Mouse (Mus musculus) heart, embryonic 12.5 days (tissue): ENCODE measurements around the gene Pcsk1. TPM values are rescaled to one million over a fixed set of nuclear protein-coding genes. Genes with fewer than 3 reads are reported as not detected.
A peak's percentile ranks its signal among the peaks of the same experiment; 100 is the strongest.

Source experiments
- ATAC-seq: fragments of 200-750 bp; cut with Nextera tagmentation; 2 replicates; pipeline ENCODE4 v1.8.0; 2017; ENCODE audit warnings: moderate TSS enrichment, moderate library complexity; ENCODE audit not compliant: insufficient number of reproducible peaks, low FRiP score
- H3K27ac ChIP-seq: fragments of 300-500 bp; sonication (generic); 2 replicates; pipeline ENCODE4 v1.5.1; 2016; ENCODE audit warnings: mild to moderate bottlenecking, moderate library complexity; ENCODE audit not compliant: poor library complexity, severe bottlenecking
- H3K27me3 ChIP-seq: fragments of 300-500 bp; sonication (generic); replicated peaks from 2 replicates; pipeline ENCODE4 v1.6.1; 2016; ENCODE audit warnings: mild to moderate bottlenecking, moderate library complexity
- H3K36me3 ChIP-seq: fragments of 300-500 bp; sonication (generic); 2 replicates; pipeline ENCODE4 v1.6.1; 2016; ENCODE audit warnings: mild to moderate bottlenecking, moderate library complexity
- H3K4me1 ChIP-seq: fragments of 300-500 bp; sonication (generic); replicated peaks from 2 replicates; pipeline ENCODE4 v1.6.1; 2016; ENCODE audit warnings: mild to moderate bottlenecking
- H3K4me2 ChIP-seq: fragments of 300-500 bp; sonication (generic); 2 replicates; pipeline ENCODE4 v1.6.1; 2016; ENCODE audit warnings: mild to moderate bottlenecking, moderate library complexity
- H3K4me3 ChIP-seq: fragments of 300-500 bp; sonication (generic); 2 replicates; pipeline ENCODE4 v1.5.1; 2016; ENCODE audit warnings: mild to moderate bottlenecking
- H3K9ac ChIP-seq: fragments of 300-500 bp; sonication (generic); 2 replicates; pipeline ENCODE4 v1.6.1; 2016; ENCODE audit warnings: mild to moderate bottlenecking, moderate library complexity
- H3K9me3 ChIP-seq: fragments of 300-500 bp; sonication (generic); replicated peaks from 2 replicates; pipeline ENCODE4 v1.6.1; 2016; ENCODE audit warnings: mild to moderate bottlenecking, moderate library complexity
- WGBS: fragments of 180-500 bp; shearing (Covaris S2); methylation state at CpG from one replicate; pipeline ENCODE4 v1.1.7; 2016; 5-methylcytosine and 5-hydroxymethylcytosine counted together
- polyA plus RNA-seq: library from polyadenylated mRNA; unstranded; fragments of >200 nt; fragmentation: Nextera tagmentation; extraction: Ambion mirVana; gene quantifications from 2 replicates; pipeline ENCODE4 v1.2.1, GENCODE M21; 2016

The Pcsk1 gene
- 0.03 TPM in 1 of 2 replicates, not detected in the other for polyA plus RNA-seq

DNA sequence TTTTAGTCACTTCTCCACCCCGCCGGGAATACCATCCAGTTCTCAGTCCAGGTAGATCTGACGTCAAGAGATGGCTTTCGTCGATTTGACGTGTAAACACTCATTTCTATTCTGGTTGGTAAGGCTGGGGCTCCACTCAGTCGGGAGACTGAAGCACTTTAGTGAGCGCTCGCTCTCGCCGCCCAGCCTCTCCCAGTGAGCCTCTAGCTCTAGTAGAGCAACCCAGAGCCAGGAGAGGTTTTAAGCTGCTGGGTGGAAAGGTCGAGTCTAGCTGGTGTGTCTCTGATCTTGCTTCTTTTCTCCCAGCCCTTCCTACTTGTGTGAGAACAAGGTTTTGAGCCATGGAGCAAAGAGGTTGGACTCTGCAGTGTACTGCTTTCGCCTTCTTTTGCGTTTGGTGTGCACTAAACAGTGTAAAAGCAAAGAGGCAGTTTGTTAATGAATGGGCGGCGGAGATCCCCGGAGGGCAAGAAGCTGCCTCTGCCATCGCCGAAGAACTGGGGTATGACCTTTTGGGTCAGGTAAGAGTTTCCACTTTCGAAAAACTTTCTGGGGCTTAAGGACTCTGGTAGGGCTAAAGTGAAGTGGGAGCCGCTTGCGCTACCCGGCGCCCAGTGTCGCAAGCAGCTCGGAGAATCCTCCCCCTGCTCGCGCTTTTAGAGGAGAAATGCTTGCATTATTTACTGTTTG is at the start of gene Pcsk1:
Pcsk1 (plus strand) TSS at position 106 of the 690 bp plus-strand sequence.
- Histone ChIP-seq H3K4me3 (peak within 1 kb of the TSS; percentile 45), H3K4me2 (peak within 1 kb of the TSS; percentile 72), H3K27ac (no peak within 1 kb of the TSS), H3K9me3 (no peaks in the 10 kb centered on the region), H3K9ac (no peak within 1 kb of the TSS), H3K36me3 (no peaks in the 10 kb centered on the region), H3K4me1 (peaks cover 12% of the 10 kb centered on the region), H3K27me3 (peaks cover 26% of the 10 kb centered on the region)
- 2% methylated on average over 28 of the region's 28 CpGs for WGBS
- no peak for ATAC-seq

- Histone ChIP-seq H3K4me2 (no peak overlapping the region), H3K27ac (no peak overlapping the region), H3K36me3 (no peaks in the 10 kb centered on the region), H3K9ac (no peak overlapping the region), H3K9me3 (peaks cover 3% of the 10 kb centered on the region; the same call in 1 of the 2 replicates), H3K4me3 (no peak overlapping the region), H3K27me3 (no peaks in the 10 kb centered on the region), H3K4me1 (no peaks in the 10 kb centered on the region)
- no peak for ATAC-seq
Measured at GRCm38 (mm10) chr13:75058818-75059217, 30.8 kb upstream of the Pcsk1 start.

- Histone ChIP-seq H3K4me3 (no peak overlapping the region), H3K27me3 (no peaks in the 10 kb centered on the region), H3K4me2 (no peak overlapping the region), H3K36me3 (no peaks in the 10 kb centered on the region), H3K9ac (no peak overlapping the region), H3K4me1 (no peaks in the 10 kb centered on the region), H3K9me3 (no peaks in the 10 kb centered on the region), H3K27ac (no peak overlapping the region)
- no peak for ATAC-seq
- WGBS: 54% methylated on average over 3 of the region's 3 CpGs
Measured at GRCm38 (mm10) chr13:75063947-75064346, 25.7 kb upstream of the Pcsk1 start.

GRCm38 (mm10) chr13:75088597-75088996 is 1.0 kb upstream of the Pcsk1 start:
- Histone ChIP-seq H3K27ac (no peak overlapping the region), H3K27me3 (peaks cover 26% of the 10 kb centered on the region), H3K9me3 (no peaks in the 10 kb centered on the region), H3K4me1 (peaks cover 12% of the 10 kb centered on the region), H3K9ac (no peak overlapping the region), H3K4me3 (no peak overlapping the region), H3K36me3 (no peaks in the 10 kb centered on the region), H3K4me2 (no peak overlapping the region)
- WGBS: 20% methylated on average over 6 of the region's 6 CpGs
- no peak for ATAC-seq

- Histone ChIP-seq H3K9me3 (no peaks in the 10 kb centered on the region), H3K9ac (no peak overlapping the region), H3K27ac (no peak overlapping the region), H3K4me3 (peak overlapping the region; percentile 45), H3K4me1 (peaks cover 12% of the 10 kb centered on the region), H3K4me2 (peak overlapping the region; percentile 72), H3K36me3 (no peaks in the 10 kb centered on the region), H3K27me3 (peaks cover 26% of the 10 kb centered on the region)
- 2% methylated on average over 12 of the region's 12 CpGs for WGBS
- no peak for ATAC-seq
Measured at GRCm38 (mm10) chr13:75090411-75090779, 769 bp downstream of the Pcsk1 start.

GRCm38 (mm10) chr13:75091071-75091470 is 1.4 kb downstream of the Pcsk1 start:
- H3K9me3 ChIP-seq: no peaks in the 10 kb centered on the region
- H3K36me3 ChIP-seq: no peaks in the 10 kb centered on the region
- no peak overlapping the region for H3K27ac ChIP-seq
- 65% methylated on average over 5 of the region's 5 CpGs for WGBS
- ATAC-seq: no peak
- no peak overlapping the region for H3K9ac ChIP-seq
- no peak overlapping the region for H3K4me3 ChIP-seq
- H3K4me1 ChIP-seq: peaks cover 12% of the 10 kb centered on the region
- H3K27me3 ChIP-seq: peaks cover 26% of the 10 kb centered on the region
- no peak overlapping the region; the same call in 1 of the 2 replicates for H3K4me2 ChIP-seq

DNA sequence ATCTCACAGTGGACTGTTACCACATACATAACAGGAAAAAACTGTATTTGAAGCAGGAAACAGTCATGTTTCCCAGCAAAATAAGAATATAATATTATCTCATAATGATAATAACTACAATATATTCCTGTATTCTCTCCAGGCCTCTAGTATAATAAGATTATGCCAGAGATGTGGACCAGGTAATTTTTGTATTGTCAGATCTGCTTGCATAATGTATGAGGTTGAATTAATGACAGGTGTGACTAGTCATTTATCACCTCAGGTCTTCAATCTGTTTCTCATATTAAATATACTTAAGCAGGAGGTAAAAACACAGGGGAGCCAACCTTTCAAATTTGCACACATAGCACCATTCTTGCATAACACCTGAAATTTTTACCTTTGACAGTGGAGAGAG is 5.9 kb downstream of the Pcsk1 start:
- H3K4me2 ChIP-seq: no peak overlapping the region
- H3K4me1 ChIP-seq: peaks cover 1% of the 10 kb centered on the region; the same call in 1 of the 2 replicates
- no peak overlapping the region for H3K27ac ChIP-seq
- H3K9me3 ChIP-seq: no peaks in the 10 kb centered on the region
- no peak overlapping the region for H3K9ac ChIP-seq
- ATAC-seq: no peak
- H3K4me3 ChIP-seq: no peak overlapping the region
- peaks cover 8% of the 10 kb centered on the region for H3K27me3 ChIP-seq
- no peaks in the 10 kb centered on the region for H3K36me3 ChIP-seq

GRCm38 (mm10) chr13:75113114-75113513 is 23.5 kb downstream of the Pcsk1 start:
- no peak overlapping the region for H3K9ac ChIP-seq
- no peak for ATAC-seq
- no peak overlapping the region for H3K4me2 ChIP-seq
- no peaks in the 10 kb centered on the region for H3K27me3 ChIP-seq
- H3K4me1 ChIP-seq: no peaks in the 10 kb centered on the region
- H3K27ac ChIP-seq: no peak overlapping the region
- H3K36me3 ChIP-seq: no peaks in the 10 kb centered on the region
- no peak overlapping the region for H3K4me3 ChIP-seq
- no peaks in the 10 kb centered on the region for H3K9me3 ChIP-seq
- 49% methylated on average over 2 of the region's 2 CpGs for WGBS

GRCm38 (mm10) chr13:75114007-75114424 is 24.4 kb downstream of the Pcsk1 start:
- Histone ChIP-seq H3K4me2 (no peak overlapping the region), H3K27ac (no peak overlapping the region), H3K4me3 (no peak overlapping the region), H3K27me3 (no peaks in the 10 kb centered on the region), H3K9ac (no peak overlapping the region), H3K36me3 (no peaks in the 10 kb centered on the region), H3K9me3 (no peaks in the 10 kb centered on the region), H3K4me1 (no peaks in the 10 kb centered on the region)
- WGBS: 88% methylated on average over 2 of the region's 2 CpGs
- ATAC-seq: no peak

GRCm38 (mm10) chr13:75114838-75115237 is 25.2 kb downstream of the Pcsk1 start:
- no peak for ATAC-seq
- Histone ChIP-seq H3K9ac (no peak overlapping the region), H3K4me1 (no peaks in the 10 kb centered on the region), H3K9me3 (no peaks in the 10 kb centered on the region), H3K27ac (no peak overlapping the region), H3K36me3 (no peaks in the 10 kb centered on the region), H3K4me2 (no peak overlapping the region), H3K27me3 (no peaks in the 10 kb centered on the region), H3K4me3 (no peak overlapping the region)
- WGBS: 78% methylated on average over 1 of the region's 1 CpGs

- no peaks in the 10 kb centered on the region for H3K36me3 ChIP-seq
- H3K4me1 ChIP-seq: no peaks in the 10 kb centered on the region
- H3K9ac ChIP-seq: no peak overlapping the region
- H3K27ac ChIP-seq: no peak overlapping the region
- H3K27me3 ChIP-seq: no peaks in the 10 kb centered on the region
- no peaks in the 10 kb centered on the region for H3K9me3 ChIP-seq
- ATAC-seq: no peak
- no peak overlapping the region for H3K4me2 ChIP-seq
- no peak overlapping the region for H3K4me3 ChIP-seq
Measured at GRCm38 (mm10) chr13:75135833-75136232, 46.2 kb downstream of the Pcsk1 start.

- Histone ChIP-seq H3K27ac (no peak overlapping the region), H3K9ac (no peak overlapping the region), H3K4me2 (no peak overlapping the region), H3K36me3 (no peaks in the 10 kb centered on the region), H3K9me3 (0 out of 2 replicates have a peak, but pooled peaks cover 2% of the 10 kb centered on the region), H3K4me1 (no peaks in the 10 kb centered on the region), H3K4me3 (no peak overlapping the region), H3K27me3 (no peaks in the 10 kb centered on the region)
- 35% methylated on average over 1 of the region's 1 CpGs for WGBS
- ATAC-seq: no peak
Measured at GRCm38 (mm10) chr13:75160661-75161060, 71.0 kb downstream of the Pcsk1 start.
